Mouse (Mus musculus) inflammation-experienced regulatory T-cells, adult 6 months (primary cell): ENCODE results near the gene Spns3. TPM values are rescaled to one million over a fixed set of nuclear protein-coding genes. Genes with fewer than 3 reads are reported as not detected.

ENCODE experiments used
- ATAC-seq: one replicate; pipeline ENCODE4 v1.8.0; 2017
- polyA plus RNA-seq, 3 experiments: library from polyadenylated mRNA; unstranded; fragments of 100-300 nt; shearing (Covaris generic); gene quantifications; one replicate each; pipeline ENCODE4 v1.2.1; 2017

Spns3 gene
- polyA plus RNA-seq, result 1 to 10 TPM in 1 of 3 experiments, under 1 TPM in 2; 0.24 to 1.2 (median 0.25) TPM

DNA sequence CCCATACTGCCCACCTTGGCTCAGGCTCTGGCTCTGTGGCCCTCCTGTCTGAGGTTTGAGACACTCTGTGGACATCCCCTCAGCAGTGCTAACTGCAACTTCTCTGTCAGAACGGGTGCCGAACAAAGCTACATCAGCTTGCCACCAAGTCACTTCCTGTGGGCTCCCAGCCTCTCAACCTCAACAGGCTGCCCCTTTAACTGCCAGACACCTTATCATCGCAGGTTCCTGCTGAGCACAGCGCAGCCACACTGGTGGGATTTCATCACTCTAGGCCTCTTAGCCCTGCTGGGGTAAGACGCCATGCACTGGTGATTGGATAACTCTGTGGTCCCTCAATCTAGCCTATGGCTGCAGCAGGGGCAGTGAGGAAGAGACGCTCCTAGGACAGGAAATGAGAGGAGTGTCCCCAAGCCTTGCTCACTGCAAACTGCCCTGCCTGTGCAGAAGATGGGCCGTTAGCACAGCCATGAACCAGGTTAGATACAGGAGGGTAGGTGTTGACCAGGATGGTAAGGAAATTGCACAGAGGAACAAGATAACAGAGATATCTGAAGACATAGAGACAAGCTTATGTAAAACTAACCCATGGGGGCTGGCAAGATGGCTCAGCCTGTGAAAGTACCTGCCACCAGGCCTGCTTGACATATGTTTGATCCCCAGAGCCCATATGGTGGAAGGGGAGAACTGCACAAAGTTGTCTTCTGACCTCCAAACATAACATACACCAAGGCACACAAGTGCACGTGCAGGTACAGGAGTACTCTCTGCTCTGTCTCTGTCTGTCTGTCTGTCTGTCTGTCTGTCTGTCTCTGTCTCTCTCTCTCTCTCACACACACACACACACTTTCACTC is at the start of gene Spns3:
Gene Spns3, minus strand, starts transcription at position 373 of the 855 bp plus-strand sequence.
- ATAC-seq, result no peak

DNA sequence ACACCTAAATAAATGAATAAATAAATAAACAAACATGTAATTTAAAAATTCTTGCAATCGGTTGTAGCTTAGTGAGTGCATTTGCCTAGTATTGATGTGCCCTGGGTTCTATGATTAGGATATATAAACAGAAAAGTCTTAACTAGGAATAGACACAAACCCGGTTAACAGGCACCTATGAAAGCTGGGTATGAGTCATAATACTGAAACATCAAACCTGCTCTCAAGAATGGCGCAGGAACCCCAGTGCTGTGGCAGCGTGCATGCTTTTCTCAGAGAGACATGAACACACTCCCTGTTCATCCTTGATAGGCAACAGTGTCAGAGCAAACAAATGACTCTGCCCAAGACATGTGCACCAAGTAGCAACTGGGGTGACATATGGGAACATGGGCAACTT is 47.5 kb upstream of the Spns3 start:
- no peak for ATAC-seq

DNA sequence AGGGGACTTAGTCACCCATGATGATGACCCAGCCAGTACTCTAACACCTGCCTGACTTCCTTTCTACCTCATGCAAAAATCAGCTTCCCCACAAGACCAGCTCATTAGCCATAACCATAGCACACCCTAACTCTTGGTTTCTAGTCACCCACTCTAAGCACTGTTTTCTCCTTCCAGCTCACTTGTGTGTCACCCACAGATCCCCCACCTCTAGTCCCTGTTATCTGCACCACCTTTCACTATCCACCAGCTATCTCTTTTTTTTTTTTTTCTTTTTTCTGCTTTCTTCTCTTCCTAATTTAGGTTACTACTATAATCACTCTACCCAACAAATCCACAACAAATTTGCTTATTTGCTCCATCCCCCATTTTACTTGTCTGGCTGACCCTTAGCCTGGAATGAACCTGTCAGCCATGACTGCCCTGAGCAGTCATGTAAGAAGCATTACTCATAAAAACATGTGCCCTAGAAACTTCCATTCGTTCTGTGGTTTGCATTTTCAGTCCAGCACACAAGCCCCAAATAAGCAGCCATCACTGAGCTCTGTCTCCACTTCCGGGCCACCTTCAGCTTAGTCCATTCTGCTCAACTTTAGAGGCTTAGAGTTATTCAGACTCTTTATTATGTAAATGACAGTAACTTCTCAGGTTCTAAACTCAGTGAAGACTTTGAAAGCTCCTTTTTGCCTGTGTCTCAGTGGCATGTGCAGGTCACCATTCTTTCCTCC is 44.9 kb upstream of the Spns3 start:
- ATAC-seq, result no peak

GRCm38 (mm10) chr11:72587537-72588233 is 37.4 kb upstream of the Spns3 start:
- no peak for ATAC-seq

GRCm38 (mm10) chr11:72586570-72586969 is 36.3 kb upstream of the Spns3 start:
- ATAC-seq, result no peak

- no peak for ATAC-seq
These were observed 32.8 kb upstream of the Spns3 start for GRCm38 (mm10) chr11:72583092-72583491.

DNA sequence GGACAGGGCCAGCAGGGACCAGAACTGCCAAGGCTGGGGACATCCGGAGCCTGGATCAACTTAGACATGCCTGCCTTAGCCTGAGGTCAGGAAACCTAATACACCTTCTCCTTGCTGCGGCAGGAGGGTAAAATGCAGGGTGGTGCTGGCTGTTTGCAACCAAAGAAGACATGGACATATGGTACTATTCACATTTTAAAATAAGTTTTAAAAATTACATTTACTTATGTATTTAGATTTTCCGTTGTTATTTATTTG is 32.1 kb upstream of the Spns3 start:
- no peak for ATAC-seq

DNA sequence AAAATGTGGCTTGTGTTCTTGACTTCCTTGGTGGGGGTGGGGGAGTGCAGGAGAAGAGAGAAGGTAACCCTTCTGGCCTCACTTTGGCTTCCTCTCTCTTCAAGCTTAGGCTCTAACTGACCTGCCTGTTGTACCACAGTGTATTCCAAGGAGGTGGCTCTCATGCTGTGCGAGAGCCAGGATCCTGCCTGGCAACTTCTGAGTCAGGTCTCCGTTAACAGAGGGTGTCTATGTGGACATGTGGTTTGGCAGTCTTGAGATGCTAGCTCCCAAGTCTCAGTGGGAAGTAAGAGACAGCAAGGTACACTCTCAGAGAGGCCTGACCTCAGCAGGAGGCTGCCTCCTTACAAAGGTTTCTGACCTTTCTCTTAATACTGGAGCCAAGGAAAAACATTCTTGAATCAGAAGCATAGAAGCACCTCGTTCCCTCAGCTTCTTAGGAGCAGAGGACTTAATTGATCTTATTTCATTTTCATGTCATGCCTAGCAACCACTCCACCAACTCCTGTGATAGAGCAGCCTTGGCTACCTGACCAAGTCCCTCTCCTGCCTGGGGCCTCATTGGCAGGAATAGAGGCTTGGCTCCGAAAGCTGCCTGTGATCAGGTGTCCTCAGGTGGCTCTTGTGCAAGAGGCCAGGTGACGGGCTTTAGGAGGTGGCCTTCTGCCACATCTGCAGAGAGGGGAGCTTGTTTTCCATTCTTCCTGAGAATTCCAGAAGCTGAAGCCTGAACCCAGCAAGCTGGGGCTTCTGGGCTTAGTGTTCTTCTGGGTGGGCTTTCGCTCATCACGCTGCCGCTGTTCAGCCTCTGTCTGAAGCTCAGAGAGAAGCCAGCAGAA is 31.5 kb upstream of the Spns3 start:
- no peak for ATAC-seq

- ATAC-seq, result no peak
These were observed 28.2 kb upstream of the Spns3 start for GRCm38 (mm10) chr11:72578471-72578870.

DNA sequence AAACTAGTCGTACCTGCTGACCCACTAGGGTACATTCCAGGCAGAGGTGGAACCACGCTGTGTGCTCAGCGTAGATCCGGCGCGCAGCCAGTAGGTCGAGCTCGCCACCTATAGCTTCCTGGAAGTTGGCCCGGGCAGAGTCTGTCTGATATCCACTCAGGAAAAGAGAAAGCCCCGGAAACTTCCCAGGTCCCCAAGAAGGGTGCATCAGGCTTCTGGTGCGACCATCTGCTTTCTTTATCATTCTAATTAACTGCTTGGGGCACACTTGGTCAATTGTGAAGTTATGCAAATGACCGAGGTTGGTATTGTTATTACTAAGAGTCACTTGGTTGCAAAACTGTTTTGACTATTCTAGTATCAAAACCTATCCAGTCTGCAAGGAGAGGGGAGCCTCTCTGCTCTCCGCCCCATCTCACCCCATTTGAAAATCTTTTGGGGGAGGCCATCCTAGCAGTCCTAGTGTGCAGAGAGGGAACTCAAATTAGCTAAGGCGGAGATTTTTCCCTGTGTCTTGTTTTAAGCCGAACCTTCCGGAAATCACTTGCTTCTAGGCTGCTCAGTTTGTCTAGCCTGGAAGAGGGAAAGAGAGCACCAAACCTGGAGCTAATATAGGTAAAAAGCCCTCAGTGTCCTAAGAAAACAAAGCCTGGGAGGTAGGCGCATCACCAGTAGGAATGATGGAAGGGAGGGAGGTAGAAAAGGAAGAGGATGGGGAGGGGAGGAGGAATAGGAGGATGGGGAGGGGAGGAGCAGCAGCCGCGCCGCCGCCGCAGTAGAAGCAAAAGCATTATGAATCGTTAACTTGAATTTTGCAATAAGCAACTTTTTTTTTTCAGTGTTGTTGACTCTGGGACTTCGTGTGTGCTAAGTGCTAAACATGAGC is 26.4 kb upstream of the Spns3 start:
- ATAC-seq, result peak; percentile 43

DNA sequence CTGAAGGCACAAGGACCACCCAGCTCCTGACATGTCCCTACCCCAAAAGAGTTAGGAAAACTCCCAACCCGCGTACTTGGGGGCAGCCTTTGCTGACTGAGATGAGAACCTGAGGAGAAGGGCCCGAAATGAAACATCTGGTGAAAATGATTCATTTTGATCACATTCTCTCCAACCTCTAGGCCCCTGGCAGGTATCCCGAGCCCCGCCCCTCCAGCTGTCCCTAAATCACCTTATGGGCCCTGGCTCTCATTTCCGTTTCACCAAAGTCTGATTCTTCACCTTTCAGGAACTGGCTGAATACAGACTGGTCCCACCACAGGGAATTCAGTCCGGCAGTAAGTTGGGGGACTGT is 25.8 kb upstream of the Spns3 start:
- no peak for ATAC-seq

DNA sequence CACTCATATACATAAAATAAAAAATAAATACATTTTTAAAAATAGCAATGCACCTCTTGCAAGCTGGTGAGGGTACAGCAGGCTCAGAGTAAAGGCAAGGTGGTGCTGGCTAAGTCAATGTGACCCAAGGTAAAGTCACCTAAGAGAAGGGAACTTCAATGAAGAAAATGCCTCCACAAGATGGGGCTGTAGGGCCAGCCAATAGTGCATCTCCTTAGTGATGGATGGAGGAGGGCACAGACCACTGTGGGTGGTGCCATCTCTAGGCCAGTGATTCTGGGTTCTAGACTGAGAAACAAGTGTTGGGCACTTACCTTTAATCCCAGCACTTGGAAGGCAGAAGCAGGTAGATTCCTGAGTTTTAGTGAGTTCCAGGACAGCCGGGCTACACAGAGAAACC is 23.5 kb upstream of the Spns3 start:
- ATAC-seq, result peak; percentile 36

DNA sequence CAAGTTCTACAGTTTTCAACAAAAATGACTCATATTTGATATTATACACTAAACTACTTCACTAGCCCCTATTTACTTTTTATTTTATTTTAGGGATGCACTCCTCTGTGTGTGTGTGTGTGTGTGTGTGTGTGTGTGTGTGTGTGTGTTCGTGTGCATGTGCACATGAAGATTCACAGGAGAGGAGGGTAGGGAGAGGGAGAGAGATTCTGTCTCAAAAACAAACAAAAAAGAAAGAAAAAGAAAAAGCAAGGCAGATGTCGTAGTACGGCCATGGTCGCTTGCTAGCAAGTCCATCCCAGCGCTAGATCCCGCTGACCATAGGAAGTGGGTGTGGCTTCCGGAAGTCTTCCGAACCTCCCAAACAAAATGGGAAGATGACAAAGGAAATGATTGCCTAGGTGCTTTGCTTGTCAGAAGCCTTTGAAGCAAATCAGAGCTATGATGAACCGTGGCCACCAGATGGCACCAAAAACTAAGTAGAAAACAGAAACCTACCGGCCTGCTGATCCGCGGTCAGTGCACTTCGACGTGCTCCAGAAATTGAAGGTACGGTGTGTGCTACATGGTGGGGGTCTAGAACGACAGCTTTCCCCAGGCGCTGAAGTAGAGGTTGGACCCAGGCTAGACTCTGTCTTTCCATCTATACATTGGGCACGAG is 20.1 kb upstream of the Spns3 start:
- ATAC-seq, result peak; percentile 84

DNA sequence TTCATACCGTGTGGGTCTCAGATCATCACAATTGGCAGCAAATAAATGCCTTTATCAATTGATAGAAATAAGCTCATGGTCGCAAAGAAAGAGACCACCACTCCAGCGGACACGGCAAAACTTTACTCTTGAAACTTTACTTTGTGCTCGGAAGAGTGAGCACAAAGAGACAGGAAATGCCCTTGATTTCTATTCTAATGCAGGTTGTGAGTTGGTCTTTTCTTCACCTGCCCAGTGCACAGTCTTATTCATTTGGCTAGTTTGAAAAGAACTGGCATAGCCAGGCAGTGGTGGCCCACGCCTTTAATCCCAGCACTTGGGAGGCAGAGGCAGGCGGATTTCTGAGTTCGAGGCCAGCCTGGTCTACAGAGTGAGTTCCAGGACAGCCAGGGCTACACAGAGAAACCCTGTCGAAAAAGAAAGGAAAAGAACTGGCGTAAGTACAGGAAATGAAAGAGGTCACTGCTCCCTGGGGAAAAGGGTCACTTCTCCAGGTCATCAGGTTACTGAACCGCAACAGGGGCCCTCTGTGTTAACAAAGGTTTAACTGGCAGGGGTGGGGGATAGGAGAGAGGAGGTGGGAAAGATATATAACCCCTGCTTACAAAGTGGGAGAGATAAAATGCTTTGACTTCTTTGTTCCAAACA is 19.5 kb upstream of the Spns3 start:
- ATAC-seq, result no peak

- no peak for ATAC-seq
These were observed 18.7 kb upstream of the Spns3 start for GRCm38 (mm10) chr11:72569051-72569450.

DNA sequence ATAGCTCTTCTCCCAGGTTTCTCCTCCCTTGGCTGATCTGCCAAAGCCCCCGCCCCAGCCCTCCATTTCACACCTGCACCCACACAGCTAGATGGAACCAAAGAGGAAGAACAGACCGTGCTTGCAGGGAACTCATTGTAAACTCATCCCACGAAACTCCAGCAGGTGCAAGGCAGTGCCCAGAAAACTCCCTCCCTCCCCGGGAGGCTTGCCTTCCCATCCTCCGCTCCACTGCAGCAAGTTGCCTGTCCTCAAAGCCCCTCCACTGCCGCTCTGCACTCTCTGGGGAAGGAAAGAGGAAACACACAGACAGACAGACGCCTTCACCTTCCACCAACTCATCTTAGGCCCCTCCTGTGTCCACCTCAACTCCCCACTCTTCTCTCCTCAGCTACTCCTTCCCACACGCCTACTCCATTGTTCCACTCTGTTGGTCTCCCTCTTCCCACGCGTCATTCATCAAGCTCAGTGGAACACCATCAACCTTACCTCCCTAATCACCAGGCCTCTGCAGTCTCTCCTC is 16.6 kb upstream of the Spns3 start:
- no peak for ATAC-seq

DNA sequence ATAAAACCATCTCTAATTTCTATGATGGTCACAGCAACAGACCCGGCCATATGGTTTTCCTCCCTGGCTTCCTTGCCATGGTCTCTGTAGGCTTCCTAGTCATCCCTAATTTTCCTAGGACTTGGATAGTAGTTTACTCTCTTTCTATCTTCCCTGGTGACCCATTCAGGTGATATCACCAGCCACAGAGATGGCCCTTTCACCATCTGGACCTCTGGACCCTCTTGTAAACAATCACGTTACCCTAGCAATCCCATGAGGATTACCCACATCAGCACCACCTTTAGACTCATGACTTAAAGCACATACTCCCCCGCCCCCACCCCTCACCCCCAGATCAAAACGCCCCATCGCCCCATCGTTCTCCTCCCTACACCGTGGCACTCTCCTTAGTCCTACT is 16.0 kb upstream of the Spns3 start:
- ATAC-seq, result no peak

GRCm38 (mm10) chr11:72564232-72564807 is 14.0 kb upstream of the Spns3 start:
- no peak for ATAC-seq

GRCm38 (mm10) chr11:72560661-72561060 is 10.4 kb upstream of the Spns3 start:
- ATAC-seq, result no peak

DNA sequence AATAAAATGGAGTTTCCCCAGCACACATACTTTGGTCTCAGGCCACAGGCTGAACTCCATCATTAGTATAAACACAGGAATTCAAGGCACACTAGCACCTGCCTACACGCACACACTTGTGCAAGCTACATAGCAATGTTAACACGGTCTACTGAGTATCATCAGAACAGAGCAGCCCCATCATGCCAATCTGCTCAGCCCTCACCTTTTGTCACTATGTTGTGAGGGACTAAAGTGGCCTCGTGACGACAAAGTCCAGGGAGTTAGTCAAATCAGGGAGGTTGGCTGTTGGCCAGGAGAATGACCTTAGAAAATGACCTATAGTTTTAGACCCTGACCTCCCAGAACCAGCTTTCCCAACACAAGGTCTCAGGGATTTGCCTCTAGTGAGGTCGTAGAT is 7.8 kb upstream of the Spns3 start:
- ATAC-seq, result no peak
